Mouse (Mus musculus): Measurements from ENCODE around the gene Bcan. TPM values are rescaled to one million over a fixed set of nuclear protein-coding genes. Genes with fewer than 3 reads are reported as not detected.

Gene Bcan
- not detected in 2 replicates for polyA plus RNA-seq (2014; fragmentation: Nextera tagmentation; extraction: Ambion mirVana)

DNA sequence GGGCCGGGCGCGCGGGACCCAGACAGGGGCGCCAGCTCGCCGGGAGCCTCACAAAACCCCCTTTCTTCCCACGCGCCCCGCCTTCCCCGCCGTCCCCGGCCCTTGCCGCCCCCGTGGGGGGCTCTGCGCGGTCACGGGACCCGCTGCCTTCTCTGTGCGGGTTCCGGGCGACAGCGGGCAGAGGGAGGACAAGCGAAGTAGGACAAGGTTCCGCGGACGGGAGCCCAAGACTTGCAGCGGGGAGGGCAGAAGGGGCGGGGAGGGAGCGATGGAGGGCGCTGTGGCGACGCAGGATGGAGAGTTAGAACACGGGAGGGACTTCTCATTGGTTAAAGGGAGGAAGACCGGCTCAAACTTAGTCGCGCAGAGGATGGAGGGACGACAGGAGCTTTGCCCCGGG lies at the start of gene Bcan:
Gene Bcan, minus strand, starts transcription at position 50 of the 400 bp plus-strand sequence.
- no peaks in the 10 kb centered on the region for H3K9me3 ChIP-seq (ENCODE audit: low read depth, low read length)
- H3K4me2 ChIP-seq: peak within 1 kb of the TSS; percentile 67
- peak within 1 kb of the TSS; percentile 37 for H3K4me3 ChIP-seq (ENCODE audit: low read depth, low read length)
- no peak within 1 kb of the TSS for H3K27ac ChIP-seq (ENCODE audit: low read depth)
- DNase-seq (no peak), ATAC-seq (ENCODE audit: insufficient read depth) (no peak)
- peak within 1 kb of the TSS; percentile 23; the same call in 1 of the 2 replicates for H3K9ac ChIP-seq
- WGBS: 1% methylated on average over 39 of the region's 39 CpGs
- H3K27me3 ChIP-seq (ENCODE audit: insufficient read depth, low read length): peaks cover 87% of the 10 kb centered on the region
- H3K4me1 ChIP-seq (ENCODE audit: insufficient read depth): no peaks in the 10 kb centered on the region
- no peak for TF ChIP-seq CTCF (IDR thresholded peaks at IDR 0.05; ENCODE audit: low read depth)
- H3K36me3 ChIP-seq (ENCODE audit: insufficient read depth): no peaks in the 10 kb centered on the region

DNA sequence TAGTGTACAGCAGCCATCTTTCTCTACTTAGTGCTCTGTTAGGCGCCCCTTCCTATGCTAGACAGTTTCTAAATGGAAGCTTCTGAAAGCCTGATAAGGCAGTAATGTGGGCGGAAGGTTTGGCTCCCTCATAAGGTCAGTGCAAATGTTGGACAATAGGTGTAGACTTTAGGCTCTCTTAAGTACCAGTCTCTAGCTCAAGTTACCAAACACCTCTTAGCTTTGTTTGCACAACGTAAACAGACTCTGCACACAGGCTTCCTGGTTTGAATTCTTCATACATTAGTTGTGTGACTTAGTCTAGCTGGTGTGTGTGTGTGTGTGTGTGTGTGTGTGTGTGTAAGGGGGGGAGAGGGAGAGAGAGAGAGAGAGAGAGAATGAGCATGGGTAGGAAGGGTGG lies 49.5 kb upstream of the Bcan start:
- no peak overlapping the region for H3K9ac ChIP-seq
- no peak overlapping the region for H3K4me3 ChIP-seq (ENCODE audit: low read depth, low read length)
- H3K4me1 ChIP-seq (ENCODE audit: insufficient read depth): no peaks in the 10 kb centered on the region
- peak; percentile 38 for DNase-seq
- no peaks in the 10 kb centered on the region for H3K9me3 ChIP-seq (ENCODE audit: low read depth, low read length)
- no peak for TF ChIP-seq CTCF (IDR thresholded peaks at IDR 0.05; ENCODE audit: low read depth)
- peaks cover 26% of the 10 kb centered on the region for H3K36me3 ChIP-seq (ENCODE audit: insufficient read depth)
- 26% methylated on average over 3 of the region's 3 CpGs for WGBS
- H3K27ac ChIP-seq (ENCODE audit: low read depth): no peak overlapping the region
- H3K4me2 ChIP-seq: no peak overlapping the region
- peak; percentile 78; the same call in 1 of the 2 replicates for ATAC-seq (ENCODE audit: insufficient read depth)
- no peaks in the 10 kb centered on the region for H3K27me3 ChIP-seq (ENCODE audit: insufficient read depth, low read length)

DNA sequence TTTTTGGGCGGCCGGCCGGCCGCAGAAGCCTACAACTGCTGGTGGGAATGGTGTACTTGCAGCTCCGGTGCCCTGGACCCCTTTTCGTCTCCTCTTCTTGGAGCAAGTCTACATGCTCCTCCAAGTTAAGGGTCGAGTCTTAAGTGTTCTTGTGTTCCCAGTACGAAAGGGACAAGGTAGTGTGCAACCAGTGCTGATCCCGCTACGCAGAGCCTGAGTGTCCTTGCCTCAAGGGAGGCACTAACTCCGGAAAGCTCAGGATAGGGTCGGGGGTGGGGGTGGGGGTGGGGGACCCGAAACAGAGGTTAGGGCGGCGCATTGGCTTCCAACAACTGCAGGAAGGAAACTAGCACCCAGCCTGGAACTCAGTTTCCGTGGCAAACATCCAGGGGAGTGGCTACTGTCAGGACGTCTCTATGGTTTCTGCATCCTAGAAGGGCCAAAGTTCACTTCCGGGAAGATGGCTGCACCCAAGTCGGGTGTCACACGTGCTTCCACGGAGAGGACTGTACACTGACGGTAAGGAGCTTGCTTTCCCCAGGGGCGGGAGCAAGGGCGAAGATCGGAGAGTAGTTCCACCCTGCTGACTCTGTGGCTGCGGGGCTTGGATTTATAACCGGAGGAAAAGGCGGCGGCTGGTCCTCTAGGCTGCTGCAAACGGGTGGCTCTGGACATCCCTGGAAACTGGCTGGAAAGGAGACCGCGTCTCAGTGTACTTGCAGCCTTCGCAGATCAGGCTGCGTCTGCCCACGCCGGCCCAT lies 42.8 kb upstream of the Bcan start, which contains the start of gene Gpatch4:
Gene Gpatch4, plus strand, starts transcription at position 448 of the 761 bp plus-strand sequence.
- ATAC-seq (ENCODE audit: insufficient read depth) (peak; percentile 97), DNase-seq (peak; percentile 100)
- H3K9me3 ChIP-seq (ENCODE audit: low read depth, low read length): no peaks in the 10 kb centered on the region
- no peaks in the 10 kb centered on the region for H3K4me1 ChIP-seq (ENCODE audit: insufficient read depth)
- no peak for TF ChIP-seq CTCF (IDR thresholded peaks at IDR 0.05; ENCODE audit: low read depth)
- peak within 1 kb of the TSS; percentile 59 for H3K9ac ChIP-seq
- WGBS: 7% methylated on average over 36 of the region's 36 CpGs
- H3K4me3 ChIP-seq (ENCODE audit: low read depth, low read length): peak within 1 kb of the TSS; percentile 82
- H3K36me3 ChIP-seq (ENCODE audit: insufficient read depth): 0 out of 2 replicates have a peak, but pooled peaks cover 2% of the 10 kb centered on the region
- H3K27ac ChIP-seq (ENCODE audit: low read depth): no peak within 1 kb of the TSS; the same call in 1 of the 2 replicates
- H3K27me3 ChIP-seq (ENCODE audit: insufficient read depth, low read length): peaks cover 2% of the 10 kb centered on the region; the same call in 1 of the 2 replicates
- peak within 1 kb of the TSS; percentile 80 for H3K4me2 ChIP-seq

DNA sequence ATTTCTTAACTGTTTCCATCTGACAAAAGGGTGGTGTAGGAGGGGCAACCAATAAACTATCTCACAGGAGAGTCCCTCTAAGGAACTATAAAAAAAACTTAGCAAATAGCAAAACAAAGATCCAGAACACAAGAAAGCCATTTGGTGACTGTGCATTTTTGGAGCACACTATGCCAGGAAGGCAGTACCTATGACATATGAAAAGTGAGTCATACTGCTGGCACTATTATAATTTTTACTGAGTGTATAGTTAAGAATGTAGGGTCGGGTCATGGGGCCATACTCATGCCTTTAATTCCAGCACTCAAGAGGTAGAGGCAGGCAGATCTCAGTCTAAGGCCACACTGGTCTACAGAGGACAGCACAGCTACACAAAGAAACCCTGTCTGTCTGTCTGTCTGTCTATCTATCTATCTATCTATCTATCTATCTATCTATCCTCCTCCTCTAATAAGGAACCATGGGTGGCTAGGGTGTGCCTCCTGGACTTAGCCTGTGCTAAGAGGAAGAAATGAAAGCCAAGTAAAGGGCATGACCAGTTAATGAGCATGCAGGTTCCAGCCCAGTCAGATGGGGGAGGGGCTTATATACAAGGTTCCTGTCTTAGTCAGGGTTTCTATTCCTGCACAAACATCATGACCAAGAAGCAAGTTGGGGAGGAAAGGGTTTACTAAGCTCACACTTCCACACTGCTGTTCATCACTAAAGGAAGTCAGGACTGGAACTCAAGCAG lies 35.7 kb upstream of the Bcan start:
- Histone ChIP-seq H3K4me3 (ENCODE audit: low read depth, low read length) (no peak overlapping the region), H3K4me1 (ENCODE audit: insufficient read depth) (0 out of 2 replicates have a peak, but pooled peaks cover 3% of the 10 kb centered on the region), H3K9ac (no peak overlapping the region), H3K4me2 (no peak overlapping the region), H3K27ac (ENCODE audit: low read depth) (no peak overlapping the region), H3K9me3 (ENCODE audit: low read depth, low read length) (no peaks in the 10 kb centered on the region), H3K36me3 (ENCODE audit: insufficient read depth) (no peaks in the 10 kb centered on the region), H3K27me3 (ENCODE audit: insufficient read depth, low read length) (peaks cover 11% of the 10 kb centered on the region)
- ATAC-seq (ENCODE audit: insufficient read depth) (no peak), DNase-seq (no peak)
- TF ChIP-seq CTCF (IDR thresholded peaks at IDR 0.05; ENCODE audit: low read depth): no peak
- 48% methylated on average over 1 of the region's 1 CpGs for WGBS

DNA sequence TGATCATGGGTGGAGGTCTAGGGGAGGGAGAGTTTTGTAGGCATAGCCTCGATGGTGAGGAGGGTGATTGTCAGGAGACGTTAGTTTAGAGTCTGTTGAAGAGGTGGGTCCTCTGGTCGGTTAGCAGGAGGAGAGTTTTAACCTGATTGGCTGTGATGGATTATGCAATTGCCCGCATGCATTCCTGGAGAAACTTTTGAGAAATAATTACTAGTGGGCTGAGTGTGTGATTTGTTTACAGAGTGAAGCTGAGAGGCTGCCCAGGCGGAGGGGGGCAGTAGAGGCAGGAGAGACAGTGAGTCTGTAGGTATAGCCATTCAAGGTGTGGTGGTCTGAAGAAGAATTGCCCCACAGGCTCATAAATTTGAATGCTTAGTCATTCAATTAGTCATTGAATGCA lies 33.5 kb upstream of the Bcan start:
- Histone ChIP-seq H3K36me3 (ENCODE audit: insufficient read depth) (no peaks in the 10 kb centered on the region), H3K27ac (ENCODE audit: low read depth) (no peak overlapping the region), H3K9me3 (ENCODE audit: low read depth, low read length) (peaks cover under 1% of the 10 kb centered on the region; the same call in 1 of the 2 replicates), H3K9ac (no peak overlapping the region), H3K4me1 (ENCODE audit: insufficient read depth) (0 out of 2 replicates have a peak, but pooled peaks cover 3% of the 10 kb centered on the region), H3K4me2 (no peak overlapping the region), H3K27me3 (ENCODE audit: insufficient read depth, low read length) (peaks cover 12% of the 10 kb centered on the region), H3K4me3 (ENCODE audit: low read depth, low read length) (no peak overlapping the region)
- 33% methylated on average over 5 of the region's 5 CpGs for WGBS
- ATAC-seq (ENCODE audit: insufficient read depth): no peak
- no peak for DNase-seq
- TF ChIP-seq CTCF (IDR thresholded peaks at IDR 0.05; ENCODE audit: low read depth): no peak

DNA sequence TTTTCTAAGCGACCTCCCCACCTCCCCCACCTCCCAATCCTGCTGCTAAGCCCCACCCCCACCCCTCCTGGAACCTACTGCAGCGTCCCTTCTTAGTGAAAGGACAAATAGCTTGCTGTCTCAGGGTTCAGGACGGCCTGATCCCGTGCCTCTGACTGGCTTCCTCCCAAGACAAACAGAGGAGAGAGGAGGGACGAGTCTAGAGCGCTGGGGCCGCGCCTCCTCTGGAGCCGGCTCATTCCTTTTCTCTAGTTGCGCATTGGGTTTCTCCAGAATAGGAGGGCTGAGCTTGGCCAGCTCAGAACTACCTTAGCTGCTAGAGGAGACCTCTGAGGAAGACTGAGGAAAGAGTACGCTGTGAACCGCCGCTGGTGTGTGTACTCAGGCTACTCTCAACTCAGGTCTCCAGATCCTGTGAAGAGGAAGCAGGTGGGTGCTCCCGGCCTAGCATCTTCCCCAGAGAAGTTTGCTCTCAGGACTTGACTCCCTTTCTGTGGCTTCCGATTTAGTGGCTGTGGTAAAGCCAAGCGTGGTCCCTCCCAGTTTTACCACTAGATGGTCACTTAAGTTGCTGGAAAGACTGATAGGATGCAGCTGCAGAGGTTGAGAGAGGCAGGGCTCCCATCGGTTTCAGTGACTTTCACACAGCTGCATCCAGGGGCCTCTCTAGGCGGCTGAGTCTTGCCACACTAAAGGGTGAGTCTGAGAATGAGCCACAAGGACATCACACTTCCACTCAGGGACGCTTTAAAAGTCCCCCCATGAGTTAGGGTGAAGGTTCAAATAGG lies 30.8 kb upstream of the Bcan start:
- H3K9me3 ChIP-seq (ENCODE audit: low read depth, low read length): peaks cover 5% of the 10 kb centered on the region; the same call in 1 of the 2 replicates
- peaks cover 8% of the 10 kb centered on the region for H3K27me3 ChIP-seq (ENCODE audit: insufficient read depth, low read length)
- H3K36me3 ChIP-seq (ENCODE audit: insufficient read depth): no peaks in the 10 kb centered on the region
- no peak overlapping the region for H3K4me2 ChIP-seq
- no peak overlapping the region for H3K4me3 ChIP-seq (ENCODE audit: low read depth, low read length)
- 11% methylated on average over 19 of the region's 19 CpGs for whole genome bisulfite sequencing
- TF ChIP-seq CTCF (IDR thresholded peaks at IDR 0.05; ENCODE audit: low read depth): no peak
- H3K4me1 ChIP-seq (ENCODE audit: insufficient read depth): 0 out of 2 replicates have a peak, but pooled peaks cover 3% of the 10 kb centered on the region
- DNase-seq (peak; percentile 59), ATAC-seq (ENCODE audit: insufficient read depth) (peak; percentile 77)
- H3K27ac ChIP-seq (ENCODE audit: low read depth): no peak overlapping the region
- H3K9ac ChIP-seq: no peak overlapping the region
